Mouse (Mus musculus) embryonic facial prominence, embryonic 12.5 days (tissue): Measurements from ENCODE around the gene Fabp7. TPM values are rescaled to one million over a fixed set of nuclear protein-coding genes. Genes with fewer than 3 reads are reported as not detected.
A peak's percentile ranks its signal among the peaks of the same experiment; 100 is the strongest.

Experiments
- ATAC-seq: fragments of 200-750 bp; cut with Nextera tagmentation; 2 replicates; pipeline ENCODE4 v1.8.0; 2017; ENCODE audit not compliant: insufficient number of reproducible peaks, insufficient read depth, low FRiP score, low TSS enrichment
- H3K27ac ChIP-seq: fragments of 300-500 bp; sonication (generic); 2 replicates; pipeline ENCODE4 v1.5.1; 2016; ENCODE audit warnings: mild to moderate bottlenecking
- H3K27me3 ChIP-seq: fragments of 300-500 bp; sonication (generic); 2 replicates; pipeline ENCODE4 v1.6.1; 2016; ENCODE audit warnings: mild to moderate bottlenecking, moderate library complexity
- H3K36me3 ChIP-seq: fragments of 300-500 bp; sonication (generic); 2 replicates; pipeline ENCODE4 v1.6.1; 2016; ENCODE audit warnings: mild to moderate bottlenecking
- H3K4me1 ChIP-seq: fragments of 300-500 bp; sonication (generic); 2 replicates; pipeline ENCODE4 v1.6.1; 2016
- H3K4me2 ChIP-seq: fragments of 300-500 bp; sonication (generic); replicated peaks from 2 replicates; pipeline ENCODE4 v1.6.1; 2016; ENCODE audit warnings: mild to moderate bottlenecking, moderate library complexity
- H3K4me3 ChIP-seq: fragments of 300-500 bp; sonication (generic); 2 replicates; pipeline ENCODE4 v1.5.1; 2016; ENCODE audit warnings: mild to moderate bottlenecking
- H3K9ac ChIP-seq: fragments of 300-500 bp; sonication (generic); 2 replicates; pipeline ENCODE4 v1.6.1; 2016; ENCODE audit warnings: mild to moderate bottlenecking, moderate library complexity
- H3K9me3 ChIP-seq: fragments of 300-500 bp; sonication (generic); 2 replicates; pipeline ENCODE4 v1.6.1; 2016; ENCODE audit warnings: mild to moderate bottlenecking, moderate library complexity
- WGBS: fragments of 180-500 bp; shearing (Covaris S2); methylation state at CpG from one replicate; pipeline ENCODE4 v1.1.7; 2016; 5-methylcytosine and 5-hydroxymethylcytosine counted together
- polyA plus RNA-seq: library from polyadenylated mRNA; unstranded; fragments of >200 nt; fragmentation: Nextera tagmentation; extraction: Ambion mirVana; gene quantifications from 2 replicates; pipeline ENCODE4 v1.2.1, GENCODE M21; 2016

Gene Fabp7
- polyA plus RNA-seq, 1 experiment from 2014 or later = 151 TPM

GRCm38 (mm10) chr10:57763044-57763443 is 21.6 kb upstream of the Fabp7 start:
- Histone ChIP-seq H3K9ac (no peak overlapping the region), H3K9me3 (no peaks in the 10 kb centered on the region), H3K4me2 (no peak overlapping the region), H3K4me3 (no peak overlapping the region), H3K27me3 (no peaks in the 10 kb centered on the region), H3K27ac (no peak overlapping the region), H3K36me3 (no peaks in the 10 kb centered on the region), H3K4me1 (no peaks in the 10 kb centered on the region)
- WGBS = 30% methylated on average over 1 of the region's 1 CpGs
- ATAC-seq = no peak

- H3K9ac ChIP-seq = no peak overlapping the region
- 0 out of 2 replicates have a peak overlapping the region, but pooled peaks have one; percentile 23 for H3K27ac ChIP-seq
- no peak for ATAC-seq
- 44% methylated on average over 13 of the region's 13 CpGs for WGBS
- H3K4me2 ChIP-seq = no peak overlapping the region
- no peak overlapping the region for H3K4me3 ChIP-seq
- no peaks in the 10 kb centered on the region for H3K27me3 ChIP-seq
- H3K4me1 ChIP-seq = peaks cover 19% of the 10 kb centered on the region
- no peaks in the 10 kb centered on the region for H3K36me3 ChIP-seq
- H3K9me3 ChIP-seq = no peaks in the 10 kb centered on the region
Observed at GRCm38 (mm10) chr10:57783289-57784130, 1.2 kb upstream of the Fabp7 start.

GRCm38 (mm10) chr10:57784131-57784875 is 378 bp upstream of the Fabp7 start:
- H3K36me3 ChIP-seq = no peaks in the 10 kb centered on the region
- ATAC-seq = 0 out of 2 replicates have a peak, but pooled peaks have one; percentile 52
- 13% methylated on average over 7 of the region's 7 CpGs for WGBS
- no peaks in the 10 kb centered on the region for H3K27me3 ChIP-seq
- H3K9ac ChIP-seq = no peak overlapping the region
- H3K27ac ChIP-seq = 0 out of 2 replicates have a peak overlapping the region, but pooled peaks have one; percentile 46
- H3K4me2 ChIP-seq = peak overlapping the region; percentile 43
- no peaks in the 10 kb centered on the region for H3K9me3 ChIP-seq
- peaks cover 19% of the 10 kb centered on the region for H3K4me1 ChIP-seq
- H3K4me3 ChIP-seq = 0 out of 2 replicates have a peak overlapping the region, but pooled peaks have one; percentile 2

GRCm38 (mm10) chr10:57785552-57785951 is 871 bp downstream of the Fabp7 start:
- Histone ChIP-seq H3K4me2 (no peak overlapping the region), H3K9ac (no peak overlapping the region)
- no peak for ATAC-seq

GRCm38 (mm10) chr10:57792957-57793356 is 8.3 kb downstream of the Fabp7 start:
- Histone ChIP-seq H3K27ac (no peak overlapping the region), H3K36me3 (no peaks in the 10 kb centered on the region), H3K9ac (no peak overlapping the region), H3K9me3 (0 out of 2 replicates have a peak, but pooled peaks cover 3% of the 10 kb centered on the region), H3K27me3 (no peaks in the 10 kb centered on the region), H3K4me3 (no peak overlapping the region), H3K4me2 (no peak overlapping the region), H3K4me1 (peaks cover 7% of the 10 kb centered on the region)
- ATAC-seq = no peak
- 94% methylated on average over 1 of the region's 1 CpGs for WGBS

More at GRCm38 (mm10) chr10:57785552-57785951, 871 bp downstream of the Fabp7 start:
- H3K27ac ChIP-seq = no peak overlapping the region
- H3K4me1 ChIP-seq = peaks cover 19% of the 10 kb centered on the region
- H3K4me3 ChIP-seq = no peak overlapping the region
- no peaks in the 10 kb centered on the region for H3K27me3 ChIP-seq
- WGBS = 61% methylated on average over 2 of the region's 2 CpGs
- H3K36me3 ChIP-seq = no peaks in the 10 kb centered on the region
- H3K9me3 ChIP-seq = no peaks in the 10 kb centered on the region

- peak within 1 kb of the TSS; percentile 93 for H3K4me2 ChIP-seq
- peaks cover 7% of the 10 kb centered on the region for H3K4me1 ChIP-seq
- no peaks in the 10 kb centered on the region for H3K36me3 ChIP-seq
- peak within 1 kb of the TSS; percentile 63 for H3K9ac ChIP-seq
- H3K27ac ChIP-seq = no peak within 1 kb of the TSS
- 77% methylated on average over 7 of the region's 7 CpGs for WGBS
- no peaks in the 10 kb centered on the region for H3K27me3 ChIP-seq
- ATAC-seq = no peak
- 0 out of 2 replicates have a peak, but pooled peaks cover 3% of the 10 kb centered on the region for H3K9me3 ChIP-seq
- H3K4me3 ChIP-seq = peak within 1 kb of the TSS; percentile 51
Observed at GRCm38 (mm10) chr10:57794018-57794417, 9.3 kb downstream of the Fabp7 start, which contains the start of gene Smpdl3a. Gene Smpdl3a, plus strand, starts transcription at chr10:57794335.

- peak; percentile 85 for ATAC-seq
- WGBS = under 1% methylated on average over 44 of the region's 44 CpGs
- Histone ChIP-seq H3K36me3 (no peaks in the 10 kb centered on the region), H3K9ac (peak overlapping the region; percentile 63), H3K27ac (no peak overlapping the region), H3K9me3 (0 out of 2 replicates have a peak, but pooled peaks cover 3% of the 10 kb centered on the region), H3K4me3 (peak overlapping the region; percentile 51), H3K27me3 (no peaks in the 10 kb centered on the region), H3K4me2 (peak overlapping the region; percentile 93), H3K4me1 (peaks cover 7% of the 10 kb centered on the region)
Observed at GRCm38 (mm10) chr10:57794491-57795461, 10.1 kb downstream of the Fabp7 start.

- ATAC-seq = no peak
- peak overlapping the region; percentile 51; the same call in 1 of the 2 replicates for H3K4me3 ChIP-seq
- H3K4me2 ChIP-seq = peak overlapping the region; percentile 93
- peaks cover 7% of the 10 kb centered on the region for H3K4me1 ChIP-seq
- 32% methylated on average over 4 of the region's 4 CpGs for WGBS
- no peak overlapping the region; the same call in 1 of the 2 replicates for H3K27ac ChIP-seq
- no peak overlapping the region for H3K9ac ChIP-seq
- H3K36me3 ChIP-seq = no peaks in the 10 kb centered on the region
- H3K27me3 ChIP-seq = no peaks in the 10 kb centered on the region
- 0 out of 2 replicates have a peak, but pooled peaks cover 3% of the 10 kb centered on the region for H3K9me3 ChIP-seq
Observed at GRCm38 (mm10) chr10:57795542-57795941, 10.9 kb downstream of the Fabp7 start.

GRCm38 (mm10) chr10:57796057-57796456 is 11.4 kb downstream of the Fabp7 start:
- Histone ChIP-seq H3K36me3 (no peaks in the 10 kb centered on the region), H3K27ac (no peak overlapping the region; the same call in 1 of the 2 replicates), H3K4me1 (peaks cover 7% of the 10 kb centered on the region), H3K9ac (no peak overlapping the region), H3K27me3 (no peaks in the 10 kb centered on the region), H3K4me3 (no peak overlapping the region), H3K4me2 (peak overlapping the region; percentile 93; the same call in 1 of the 2 replicates), H3K9me3 (0 out of 2 replicates have a peak, but pooled peaks cover 3% of the 10 kb centered on the region)
- WGBS = 36% methylated on average over 4 of the region's 4 CpGs
- no peak for ATAC-seq

- Histone ChIP-seq H3K4me2 (no peak overlapping the region), H3K36me3 (no peaks in the 10 kb centered on the region), H3K27ac (no peak overlapping the region), H3K9me3 (no peaks in the 10 kb centered on the region), H3K4me3 (no peak overlapping the region), H3K4me1 (peaks cover 7% of the 10 kb centered on the region), H3K9ac (no peak overlapping the region), H3K27me3 (no peaks in the 10 kb centered on the region)
- ATAC-seq = no peak
- 97% methylated on average over 1 of the region's 1 CpGs for WGBS
Observed at GRCm38 (mm10) chr10:57799486-57799885, 14.8 kb downstream of the Fabp7 start.
